Mouse (Mus musculus): ENCODE measurements around the gene Cdkn2aip.

- no peak for TF ChIP-seq CTCF (IDR thresholded peaks at IDR 0.05; ENCODE audit: borderline replicate concordance, control insufficient read depth, extremely low read depth, insufficient read depth, low read length, poor library complexity)
- no peak for TF ChIP-seq POLR2A (IDR thresholded peaks at IDR 0.05; ENCODE audit: control insufficient read depth, extremely low read depth, insufficient read depth, low read length, poor library complexity)
Measured at GRCm38 (mm10) chr8:47693119-47693518, 20.6 kb downstream of the Cdkn2aip start.
